Mouse (Mus musculus) embryonic facial prominence, embryonic 11.5 days (tissue): ENCODE data around the gene Adamts7. TPM values are rescaled to one million over a fixed set of nuclear protein-coding genes. Genes with fewer than 3 reads are reported as not detected.

ENCODE experiments used
- ATAC-seq: fragments of 200-750 bp; cut with Nextera tagmentation; replicated peaks from 2 replicates; pipeline ENCODE4 v1.8.0; 2017; ENCODE audit warnings: low read depth; ENCODE audit not compliant: insufficient number of reproducible peaks, low FRiP score, low TSS enrichment
- DNase-seq: peaks from one replicate; pipeline ENCODE4 v3.0.0-alpha.2; 2015; ENCODE audit warnings: low spot score
- H3K27ac ChIP-seq: fragments of 300-500 bp; sonication (generic); replicated peaks from 2 replicates; pipeline ENCODE4 v1.5.1; 2014; ENCODE audit warnings: mild to moderate bottlenecking, low read depth, low read length, control low read depth
- H3K27me3 ChIP-seq: fragments of 300-500 bp; sonication (generic); 2 replicates; pipeline ENCODE4 v1.6.1; 2014; ENCODE audit warnings: mild to moderate bottlenecking, low read length, moderate library complexity, mixed read lengths; ENCODE audit not compliant: control insufficient read depth, insufficient read depth
- H3K36me3 ChIP-seq: fragments of 300-500 bp; sonication (generic); replicated peaks from 2 replicates; pipeline ENCODE4 v1.6.1; 2014; ENCODE audit warnings: low read depth, mild to moderate bottlenecking, low read length, moderate library complexity, mixed read lengths; ENCODE audit not compliant: control insufficient read depth, insufficient read depth
- H3K4me1 ChIP-seq: fragments of 300-500 bp; sonication (generic); 2 replicates; pipeline ENCODE4 v1.6.1; 2014; ENCODE audit warnings: low read length, mixed read lengths; ENCODE audit not compliant: control insufficient read depth, insufficient read depth
- H3K4me2 ChIP-seq: fragments of 300-500 bp; sonication (generic); 2 replicates; pipeline ENCODE4 v1.6.1; 2014; ENCODE audit warnings: low read depth, mild to moderate bottlenecking, control low read depth, low read length, moderate library complexity
- H3K4me3 ChIP-seq: fragments of 300-500 bp; sonication (generic); 2 replicates; pipeline ENCODE4 v1.5.1; 2014; ENCODE audit warnings: low read depth, low read length, control low read depth
- H3K9ac ChIP-seq: fragments of 300-500 bp; sonication (generic); replicated peaks from 2 replicates; pipeline ENCODE4 v1.6.1; 2014; ENCODE audit warnings: mild to moderate bottlenecking, control low read depth, low read length
- H3K9me3 ChIP-seq: fragments of 300-500 bp; sonication (generic); replicated peaks from 2 replicates; pipeline ENCODE4 v1.6.1; 2016; ENCODE audit warnings: mild to moderate bottlenecking, low read length, inconsistent platforms, mixed read lengths; ENCODE audit not compliant: control insufficient read depth
- WGBS: fragments of 180-500 bp; shearing (Covaris S2); extraction: QIAGEN DNeasy Blood & Tissue Kit; methylation state at CpG from one replicate; pipeline ENCODE4 v1.1.7; 2014; 5-methylcytosine and 5-hydroxymethylcytosine counted together
- polyA plus RNA-seq: library from polyadenylated mRNA; unstranded; fragments of >200 nt; fragmentation: Nextera tagmentation; extraction: Ambion mirVana; gene quantifications from 2 replicates; pipeline ENCODE4 v1.2.1, GENCODE M21; 2014

Adamts7 gene
- polyA plus RNA-seq, 1 experiment from 2014 or later: 8.4 TPM

DNA sequence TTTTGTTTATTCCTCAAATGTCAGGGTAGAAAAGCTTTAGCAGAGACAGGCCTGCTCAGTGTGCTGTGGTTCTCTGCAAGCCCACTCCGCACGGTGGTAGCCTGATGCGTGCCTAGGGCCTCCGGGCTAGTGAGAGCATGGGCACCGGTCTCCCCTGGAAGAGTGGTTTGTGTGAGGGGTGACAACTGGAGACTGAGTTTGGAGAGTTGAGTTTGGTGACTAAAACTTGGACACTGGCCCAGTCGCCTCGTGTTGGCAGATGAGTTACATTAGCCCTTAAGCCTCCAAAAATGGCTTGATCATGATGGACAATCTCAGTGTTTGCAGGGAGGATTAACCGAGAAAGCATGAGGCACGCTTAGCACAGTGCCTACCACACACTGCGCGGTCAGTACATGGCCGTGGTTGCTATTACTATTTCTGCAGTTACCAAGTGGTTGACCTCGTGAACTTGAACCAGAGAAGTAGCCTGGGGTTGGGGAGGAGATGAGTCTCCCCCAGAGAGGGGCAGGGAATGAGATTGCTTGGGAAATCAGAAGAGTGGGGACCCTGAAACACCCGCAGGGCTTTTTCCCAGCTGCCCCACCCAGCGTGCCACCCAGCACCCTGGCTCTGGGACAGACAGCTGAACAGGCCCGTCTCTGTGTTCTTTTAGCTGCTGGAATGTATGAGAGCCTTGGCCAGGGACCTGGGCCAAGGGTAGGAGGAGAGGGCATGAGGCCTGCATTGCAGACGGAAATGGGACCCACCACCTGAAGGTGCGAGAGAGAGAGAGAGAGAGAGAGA is 20.0 kb downstream of the Adamts7 start:
- Histone ChIP-seq H3K9me3 (no peaks in the 10 kb centered on the region), H3K27me3 (no peaks in the 10 kb centered on the region), H3K4me2 (no peak overlapping the region), H3K4me3 (no peak overlapping the region), H3K27ac (no peak overlapping the region), H3K36me3 (no peaks in the 10 kb centered on the region), H3K4me1 (no peaks in the 10 kb centered on the region), H3K9ac (no peak overlapping the region)
- no peak for DNase-seq
- WGBS: 85% methylated on average over 18 of the region's 18 CpGs
- no peak for ATAC-seq

GRCm38 (mm10) chr9:90183550-90183949 is 20.7 kb downstream of the Adamts7 start:
- no peaks in the 10 kb centered on the region for H3K4me1 ChIP-seq
- no peak overlapping the region for H3K4me3 ChIP-seq
- no peaks in the 10 kb centered on the region for H3K27me3 ChIP-seq
- no peaks in the 10 kb centered on the region for H3K9me3 ChIP-seq
- no peak overlapping the region for H3K4me2 ChIP-seq
- no peak for ATAC-seq
- no peaks in the 10 kb centered on the region for H3K36me3 ChIP-seq
- H3K9ac ChIP-seq: no peak overlapping the region
- no peak for DNase-seq
- WGBS: 80% methylated on average over 3 of the region's 3 CpGs
- no peak overlapping the region for H3K27ac ChIP-seq

DNA sequence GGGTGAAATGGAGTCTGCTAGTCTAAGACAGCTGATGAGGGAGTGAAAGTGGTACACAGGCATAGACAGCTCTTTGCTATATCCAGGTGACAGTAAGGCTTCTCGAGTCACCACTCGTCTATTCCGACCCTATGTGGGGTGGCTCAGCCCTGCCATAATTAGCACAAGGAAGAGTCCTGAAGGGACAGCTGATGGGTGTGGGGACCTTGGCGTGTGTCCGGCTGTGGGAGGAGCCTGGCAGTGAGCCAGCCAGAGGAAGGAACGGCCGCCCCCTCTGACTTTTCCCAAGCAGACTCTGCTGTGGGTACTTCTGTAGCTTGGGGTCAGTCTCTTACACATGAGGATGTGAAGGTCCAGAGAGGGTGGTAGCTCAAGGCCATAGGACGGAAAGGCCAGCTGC is 21.2 kb downstream of the Adamts7 start:
- WGBS: 73% methylated on average over 8 of the region's 8 CpGs
- H3K27ac ChIP-seq: no peak overlapping the region
- H3K9me3 ChIP-seq: no peaks in the 10 kb centered on the region
- no peaks in the 10 kb centered on the region for H3K4me1 ChIP-seq
- H3K27me3 ChIP-seq: no peaks in the 10 kb centered on the region
- no peaks in the 10 kb centered on the region for H3K36me3 ChIP-seq
- no peak for DNase-seq
- H3K9ac ChIP-seq: no peak overlapping the region
- H3K4me2 ChIP-seq: no peak overlapping the region
- no peak overlapping the region for H3K4me3 ChIP-seq
- no peak for ATAC-seq

DNA sequence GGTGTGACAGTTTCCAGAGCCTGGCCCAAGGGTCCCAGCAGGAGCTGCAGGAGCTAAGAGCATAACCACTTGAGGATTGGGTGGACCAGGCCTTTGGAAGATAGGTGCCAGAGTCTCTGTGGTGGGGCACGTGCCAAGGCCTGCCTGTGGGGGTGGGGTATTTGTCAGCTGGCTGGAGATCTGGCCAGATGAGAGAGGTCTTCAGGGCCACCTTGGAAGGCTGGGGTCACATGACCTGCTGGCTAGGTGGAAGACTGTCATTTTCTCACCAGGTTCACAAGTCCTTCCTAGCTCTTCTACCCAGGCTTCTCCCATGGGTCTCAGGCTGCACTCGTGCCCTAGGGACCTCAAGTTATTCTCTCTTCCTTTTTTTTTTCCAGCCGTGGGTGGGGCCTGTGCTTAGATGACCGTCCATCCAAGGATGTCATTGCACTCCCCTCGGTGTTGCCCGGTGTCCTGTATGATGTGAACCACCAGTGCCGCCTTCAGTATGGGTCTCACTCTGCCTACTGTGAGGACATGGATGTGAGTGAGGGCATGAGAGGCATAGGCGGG is 22.6 kb downstream of the Adamts7 start:
- DNase-seq: no peak

GRCm38 (mm10) chr9:90188893-90189292 is 26.0 kb downstream of the Adamts7 start:
- DNase-seq (no peak), ATAC-seq (no peak)
- Histone ChIP-seq H3K4me3 (no peak overlapping the region), H3K4me2 (no peak overlapping the region), H3K27ac (no peak overlapping the region), H3K9ac (no peak overlapping the region), H3K36me3 (no peaks in the 10 kb centered on the region), H3K27me3 (no peaks in the 10 kb centered on the region), H3K9me3 (no peaks in the 10 kb centered on the region), H3K4me1 (no peaks in the 10 kb centered on the region)
- whole genome bisulfite sequencing: 92% methylated on average over 4 of the region's 4 CpGs

More for the DNA sequence above, 22.6 kb downstream of the Adamts7 start:
- no peak overlapping the region for H3K9ac ChIP-seq
- no peak for ATAC-seq
- no peak overlapping the region for H3K4me2 ChIP-seq
- no peak overlapping the region for H3K27ac ChIP-seq
- no peaks in the 10 kb centered on the region for H3K9me3 ChIP-seq
- H3K27me3 ChIP-seq: no peaks in the 10 kb centered on the region
- H3K4me3 ChIP-seq: no peak overlapping the region
- no peaks in the 10 kb centered on the region for H3K36me3 ChIP-seq
- 85% methylated on average over 8 of the region's 8 CpGs for WGBS
- no peaks in the 10 kb centered on the region for H3K4me1 ChIP-seq

GRCm38 (mm10) chr9:90189391-90189790 is 26.5 kb downstream of the Adamts7 start:
- Histone ChIP-seq H3K4me1 (no peaks in the 10 kb centered on the region), H3K36me3 (no peaks in the 10 kb centered on the region), H3K4me2 (no peak overlapping the region), H3K27me3 (no peaks in the 10 kb centered on the region), H3K4me3 (no peak overlapping the region), H3K9me3 (no peaks in the 10 kb centered on the region), H3K27ac (no peak overlapping the region), H3K9ac (no peak overlapping the region)
- WGBS: 77% methylated on average over 5 of the region's 5 CpGs
- ATAC-seq (no peak), DNase-seq (no peak)

DNA sequence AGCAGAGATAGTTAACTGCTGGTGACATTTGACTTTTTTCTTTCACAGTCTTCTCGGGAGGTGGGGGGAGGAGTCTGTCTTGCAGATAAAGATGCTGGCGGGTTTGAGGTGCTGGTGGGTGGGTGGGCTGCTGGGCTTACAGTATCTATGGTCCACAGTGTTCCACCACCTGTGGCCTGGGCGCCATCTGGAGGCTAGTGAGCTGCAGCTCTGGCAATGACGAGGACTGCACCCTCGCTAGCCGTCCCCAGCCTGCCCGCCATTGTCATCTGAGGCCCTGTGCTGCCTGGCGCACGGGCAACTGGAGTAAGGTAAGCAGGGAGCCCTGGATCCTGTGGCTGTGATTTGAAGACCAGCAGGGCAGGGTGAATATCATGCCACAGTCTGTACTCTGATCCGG is 32.1 kb downstream of the Adamts7 start:
- Histone ChIP-seq H3K4me3 (no peak overlapping the region), H3K9ac (no peak overlapping the region), H3K36me3 (no peaks in the 10 kb centered on the region; the same call in none of the 2 replicates), H3K4me2 (no peak overlapping the region), H3K27me3 (no peaks in the 10 kb centered on the region), H3K4me1 (no peaks in the 10 kb centered on the region), H3K9me3 (no peaks in the 10 kb centered on the region), H3K27ac (no peak overlapping the region)
- ATAC-seq (no peak), DNase-seq (no peak)
- 83% methylated on average over 10 of the region's 10 CpGs for WGBS

GRCm38 (mm10) chr9:90196262-90196661 is 33.4 kb downstream of the Adamts7 start:
- Histone ChIP-seq H3K9ac (no peak overlapping the region), H3K4me3 (no peak overlapping the region), H3K27ac (no peak overlapping the region), H3K9me3 (no peaks in the 10 kb centered on the region), H3K4me1 (no peaks in the 10 kb centered on the region), H3K36me3 (no peaks in the 10 kb centered on the region; the same call in none of the 2 replicates), H3K4me2 (no peak overlapping the region), H3K27me3 (no peaks in the 10 kb centered on the region)
- 82% methylated on average over 7 of the region's 7 CpGs for WGBS
- DNase-seq (no peak), ATAC-seq (no peak)
